Mouse (Mus musculus) small intestine, adult 2 months (tissue): ENCODE measurements at regions not wholly inside any gene's neighbourhood (a gene's known extent, or its start where the extent isn't known, plus 50 kb on each side); places are given as distances from the start of the nearest gene placed in this dataset.

Source experiments
- H3K27ac ChIP-seq: fragments of 200-500 bp; 2 replicates; pipeline ENCODE4 v1.5.1; 2012; ENCODE audit warnings: low read depth, low read length, control low read depth, inconsistent platforms; ENCODE audit not compliant: insufficient read depth
- H3K27me3 ChIP-seq: fragments of 200-500 bp; 2 replicates; pipeline ENCODE4 v1.6.1; 2012; ENCODE audit warnings: mild to moderate bottlenecking, moderate library complexity, low read length, inconsistent platforms; ENCODE audit not compliant: control insufficient read depth, insufficient read depth
- H3K36me3 ChIP-seq: fragments of 200-500 bp; 2 replicates; pipeline ENCODE4 v1.6.1; 2012; ENCODE audit warnings: mild to moderate bottlenecking, low read length, control low read depth, inconsistent platforms; ENCODE audit not compliant: control insufficient read depth, insufficient read depth
- H3K4me1 ChIP-seq: fragments of 200-500 bp; 2 replicates; pipeline ENCODE4 v1.6.1; 2012; ENCODE audit warnings: low read length, inconsistent platforms, mixed read lengths; ENCODE audit not compliant: control insufficient read depth, insufficient read depth, insufficient read length
- H3K4me3 ChIP-seq: fragments of 200-500 bp; 2 replicates; pipeline ENCODE4 v1.5.1; 2012; ENCODE audit warnings: low read depth, mild to moderate bottlenecking, control low read depth, inconsistent platforms, low read length, moderate library complexity
- CTCF ChIP-seq: fragments of 200-500 bp; IDR thresholded peaks from 2 replicates; pipeline ENCODE4 v1.5.1; 2012; ENCODE audit warnings: low read depth, mild to moderate bottlenecking, control low read depth, inconsistent platforms, low read length, moderate library complexity, mixed read lengths; ENCODE audit not compliant: insufficient replicate concordance, insufficient read length; ENCODE audit errors: extremely low read depth
- POLR2A ChIP-seq: fragments of 200-500 bp; IDR thresholded peaks from 2 replicates; pipeline ENCODE4 v1.6.1; 2012; ENCODE audit warnings: low read depth, mild to moderate bottlenecking, control low read depth, inconsistent platforms, low read length, moderate library complexity
- WGBS: fragments of 180-500 bp; shearing (Covaris S2); methylation state at CpG from one replicate; pipeline ENCODE4 v1.1.7; 2018; 5-methylcytosine and 5-hydroxymethylcytosine counted together

GRCm38 (mm10) chr3:9174517-9174832 lies 435.4 kb downstream of the Zfp704 start:
- no peak overlapping the region for H3K27ac ChIP-seq
- H3K4me3 ChIP-seq: no peak overlapping the region
- no peaks in the 10 kb centered on the region for H3K4me1 ChIP-seq
- no peak for TF ChIP-seq CTCF
- H3K27me3 ChIP-seq: 0 out of 2 replicates have a peak, but pooled peaks cover 8% of the 10 kb centered on the region
- no peaks in the 10 kb centered on the region for H3K36me3 ChIP-seq
- WGBS: 17% methylated on average over 2 of the region's 2 CpGs

GRCm38 (mm10) chr3:9173643-9174516 lies 436.0 kb downstream of the Zfp704 start:
- TF ChIP-seq CTCF (no peak), POLR2A (no peak)
- Histone ChIP-seq H3K27ac (no peak overlapping the region), H3K4me3 (no peak overlapping the region)

GRCm38 (mm10) chr3:9171970-9172369 lies 437.9 kb downstream of the Zfp704 start:
- Histone ChIP-seq H3K4me3 (no peak overlapping the region), H3K27ac (no peak overlapping the region), H3K36me3 (no peaks in the 10 kb centered on the region), H3K4me1 (no peaks in the 10 kb centered on the region), H3K27me3 (0 out of 2 replicates have a peak, but pooled peaks cover 8% of the 10 kb centered on the region)
- 35% methylated on average over 1 of the region's 1 CpGs for WGBS
- TF ChIP-seq CTCF: no peak
- no peak for TF ChIP-seq POLR2A

More at GRCm38 (mm10) chr3:9173643-9174516, 436.0 kb downstream of the Zfp704 start:
- H3K4me1 ChIP-seq: no peaks in the 10 kb centered on the region
- H3K27me3 ChIP-seq: 0 out of 2 replicates have a peak, but pooled peaks cover 8% of the 10 kb centered on the region
- no peaks in the 10 kb centered on the region for H3K36me3 ChIP-seq
- WGBS: 10% methylated on average over 16 of the region's 16 CpGs

- 52% methylated on average over 12 of the region's 12 CpGs for WGBS
- Histone ChIP-seq H3K4me1 (no peaks in the 10 kb centered on the region), H3K27me3 (peaks cover 4% of the 10 kb centered on the region; the same call in 1 of the 2 replicates), H3K4me3 (no peak overlapping the region), H3K27ac (no peak overlapping the region), H3K36me3 (no peaks in the 10 kb centered on the region)
- TF ChIP-seq CTCF: no peak
- TF ChIP-seq POLR2A: no peak
Observed at GRCm38 (mm10) chr3:9168955-9169354, 440.9 kb downstream of the Zfp704 start.

- no peak overlapping the region for H3K27ac ChIP-seq
- no peaks in the 10 kb centered on the region for H3K36me3 ChIP-seq
- 21% methylated on average over 15 of the region's 15 CpGs for WGBS
- H3K27me3 ChIP-seq: no peaks in the 10 kb centered on the region
- no peaks in the 10 kb centered on the region for H3K4me1 ChIP-seq
- no peak overlapping the region for H3K4me3 ChIP-seq
- TF ChIP-seq CTCF: no peak
- TF ChIP-seq POLR2A: no peak
Observed at GRCm38 (mm10) chr3:9159073-9159472, 450.8 kb downstream of the Zfp704 start.

- H3K27ac ChIP-seq: no peak overlapping the region
- TF ChIP-seq POLR2A (no peak), CTCF (no peak)
- peak overlapping the region; percentile 56 for H3K4me3 ChIP-seq
- no peaks in the 10 kb centered on the region for H3K36me3 ChIP-seq
- 26% methylated on average over 7 of the region's 7 CpGs for WGBS
- no peaks in the 10 kb centered on the region for H3K27me3 ChIP-seq
- peaks cover 3% of the 10 kb centered on the region; the same call in 1 of the 2 replicates for H3K4me1 ChIP-seq
Observed at GRCm38 (mm10) chr3:9154172-9154571, 455.7 kb downstream of the Zfp704 start.

GRCm38 (mm10) chr3:9153690-9154089 lies 456.2 kb downstream of the Zfp704 start:
- peaks cover 3% of the 10 kb centered on the region; the same call in 1 of the 2 replicates for H3K4me1 ChIP-seq
- no peaks in the 10 kb centered on the region for H3K27me3 ChIP-seq
- H3K36me3 ChIP-seq: no peaks in the 10 kb centered on the region
- TF ChIP-seq CTCF: no peak
- TF ChIP-seq POLR2A: no peak
- 57% methylated on average over 5 of the region's 5 CpGs for WGBS
- no peak overlapping the region for H3K27ac ChIP-seq
- no peak overlapping the region for H3K4me3 ChIP-seq
